Mouse (Mus musculus): ENCODE data around the gene Cstf1.

Cstf1 gene

GRCm38 (mm10) chr2:172370411-172371223, at the start of gene Cstf1, which contains the start of gene Aurka:
TSS of gene Cstf1 (plus strand) at chr2:172370681.
TSS of gene Aurka (minus strand) at chr2:172370535.
- DNase-seq: peak; percentile 94

- no peak for DNase-seq
These were observed 49.6 kb upstream of the Cstf1 start for GRCm38 (mm10) chr2:172320878-172321277.

GRCm38 (mm10) chr2:172328248-172328647, 42.2 kb upstream of the Cstf1 start:
- DNase-seq: no peak

GRCm38 (mm10) chr2:172329179-172329578, 41.3 kb upstream of the Cstf1 start:
- DNase-seq: no peak

- no peak for DNase-seq
These were observed 32.1 kb upstream of the Cstf1 start for GRCm38 (mm10) chr2:172338206-172338942.

GRCm38 (mm10) chr2:172340936-172341335, 29.5 kb upstream of the Cstf1 start:
- no peak for DNase-seq

GRCm38 (mm10) chr2:172341606-172342005, 28.9 kb upstream of the Cstf1 start:
- no peak for DNase-seq

GRCm38 (mm10) chr2:172343751-172344150, 26.7 kb upstream of the Cstf1 start:
- DNase-seq: peak; percentile 29

- peak; percentile 24 for DNase-seq
These were observed 25.8 kb upstream of the Cstf1 start for GRCm38 (mm10) chr2:172344669-172345068.

- DNase-seq: peak; percentile 95
These were observed 25.2 kb upstream of the Cstf1 start, which contains the start of gene Fam210b for GRCm38 (mm10) chr2:172345258-172345738. TSS of gene Fam210b (plus strand) at chr2:172345565.

GRCm38 (mm10) chr2:172346034-172346929, 24.2 kb upstream of the Cstf1 start:
- DNase-seq: peak; percentile 61

- DNase-seq: peak; percentile 25
These were observed 23.4 kb upstream of the Cstf1 start for GRCm38 (mm10) chr2:172346933-172347611.

- no peak for DNase-seq
These were observed 22.1 kb upstream of the Cstf1 start for GRCm38 (mm10) chr2:172348297-172348950.

- no peak for DNase-seq
These were observed 20.7 kb upstream of the Cstf1 start for GRCm38 (mm10) chr2:172349776-172350175.

- no peak for DNase-seq
These were observed 19.7 kb upstream of the Cstf1 start for GRCm38 (mm10) chr2:172350773-172351172.

GRCm38 (mm10) chr2:172353218-172353617, 17.3 kb upstream of the Cstf1 start:
- DNase-seq: no peak

- no peak for DNase-seq
These were observed 15.7 kb upstream of the Cstf1 start for GRCm38 (mm10) chr2:172354761-172355160.

GRCm38 (mm10) chr2:172355833-172356232, 14.6 kb upstream of the Cstf1 start:
- no peak for DNase-seq

- DNase-seq: no peak
These were observed 7.3 kb upstream of the Cstf1 start for GRCm38 (mm10) chr2:172363176-172363575.

- DNase-seq: no peak
These were observed 777 bp downstream of the Cstf1 start for GRCm38 (mm10) chr2:172371258-172371657.

GRCm38 (mm10) chr2:172376551-172376950, 6.1 kb downstream of the Cstf1 start:
- no peak for DNase-seq

All from cerebellum, adult 11-12 months (tissue).